Mouse (Mus musculus) heart, adult 2 months (tissue): ENCODE data around the gene Eps8l3.

Experiments used
- CTCF ChIP-seq: fragments of 200-600 bp; IDR thresholded peaks from 2 replicates; pipeline ENCODE4 v1.8.1; 2022; ENCODE audit warnings: antibody characterized with exemption, mild to moderate bottlenecking, moderate library complexity
- POLR2A ChIP-seq: fragments of 200-500 bp; IDR thresholded peaks from 2 replicates; pipeline ENCODE4 v1.6.1; 2011; ENCODE audit warnings: mild to moderate bottlenecking, low read depth, low read length, control low read depth; ENCODE audit not compliant: insufficient read depth

- TF ChIP-seq CTCF = no peak
- no peak for TF ChIP-seq POLR2A
Observed at GRCm38 (mm10) chr3:107833370-107833769, 43.7 kb upstream of the Eps8l3 start.
